Mouse (Mus musculus): ENCODE results near the gene Ankrd52.
A peak's percentile ranks its signal among the peaks of the same experiment; 100 is the strongest.
"Not testable (repeated sequence)": the region's sequence is repeated elsewhere in the genome, so short reads cannot be mapped to it uniquely, and the experiment has no call there.

Gene Ankrd52

DNA sequence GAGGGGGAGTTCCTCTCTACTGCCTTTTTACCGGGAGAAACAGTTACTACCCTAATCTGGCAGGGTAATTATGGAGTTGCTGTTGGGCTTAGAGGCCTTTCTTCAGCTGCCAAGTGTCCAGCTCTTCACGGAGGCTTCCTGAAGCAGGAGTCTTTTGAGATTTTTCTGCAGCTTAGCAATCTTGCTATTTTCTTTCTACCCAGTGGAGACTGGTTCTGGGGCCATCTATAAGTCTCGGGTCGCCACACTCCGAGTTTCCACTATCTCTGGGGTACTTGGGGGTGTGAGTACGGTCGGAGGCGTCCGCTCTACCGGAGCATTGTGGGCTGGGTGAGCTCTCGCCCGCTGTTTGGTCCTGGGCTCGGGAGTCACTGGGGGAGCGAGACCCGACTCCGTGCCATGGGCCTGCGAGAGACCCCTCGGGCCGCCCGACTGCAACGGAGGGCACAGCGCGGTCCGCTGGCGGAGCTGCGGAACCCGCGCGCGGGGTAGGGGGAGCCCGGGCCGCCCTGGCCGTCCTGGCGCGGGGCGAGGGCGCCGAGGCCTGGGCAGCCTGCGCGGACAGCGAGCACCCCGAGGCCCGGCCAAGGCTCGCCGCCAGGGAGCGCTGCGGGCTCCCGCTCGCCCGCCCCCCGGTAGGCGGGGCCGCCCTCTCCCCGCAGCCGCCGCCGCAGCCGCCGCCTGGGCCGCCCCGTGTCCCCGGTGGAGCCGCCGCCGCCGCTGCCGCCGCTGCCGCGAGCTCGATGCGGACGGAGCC lies at the start of gene Ankrd52:
Gene Ankrd52 (plus strand): TSS at position 661 of the 757 bp plus-strand sequence.
- peak; percentile 94 to 95 for DNase-seq

DNA sequence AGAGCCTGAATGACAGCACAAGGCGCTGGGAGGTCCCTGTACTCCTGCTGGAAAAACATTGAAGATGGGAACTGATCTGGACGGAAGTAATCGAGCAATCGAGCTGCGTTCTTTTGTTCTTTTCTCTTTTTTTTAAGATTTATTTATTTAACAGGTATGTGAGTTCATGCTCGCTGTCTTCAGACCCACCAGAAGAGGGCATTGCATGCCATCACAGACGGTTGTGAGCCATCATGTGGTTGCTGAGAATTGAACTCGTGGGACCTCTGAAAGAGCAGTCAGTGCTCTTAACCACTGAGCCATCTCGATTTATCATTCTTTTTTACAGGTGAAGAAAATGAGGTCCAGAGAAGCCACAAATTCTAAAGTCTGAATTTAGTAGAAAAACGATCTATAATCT lies 49.3 kb upstream of the Ankrd52 start:
- no peak for DNase-seq

DNA sequence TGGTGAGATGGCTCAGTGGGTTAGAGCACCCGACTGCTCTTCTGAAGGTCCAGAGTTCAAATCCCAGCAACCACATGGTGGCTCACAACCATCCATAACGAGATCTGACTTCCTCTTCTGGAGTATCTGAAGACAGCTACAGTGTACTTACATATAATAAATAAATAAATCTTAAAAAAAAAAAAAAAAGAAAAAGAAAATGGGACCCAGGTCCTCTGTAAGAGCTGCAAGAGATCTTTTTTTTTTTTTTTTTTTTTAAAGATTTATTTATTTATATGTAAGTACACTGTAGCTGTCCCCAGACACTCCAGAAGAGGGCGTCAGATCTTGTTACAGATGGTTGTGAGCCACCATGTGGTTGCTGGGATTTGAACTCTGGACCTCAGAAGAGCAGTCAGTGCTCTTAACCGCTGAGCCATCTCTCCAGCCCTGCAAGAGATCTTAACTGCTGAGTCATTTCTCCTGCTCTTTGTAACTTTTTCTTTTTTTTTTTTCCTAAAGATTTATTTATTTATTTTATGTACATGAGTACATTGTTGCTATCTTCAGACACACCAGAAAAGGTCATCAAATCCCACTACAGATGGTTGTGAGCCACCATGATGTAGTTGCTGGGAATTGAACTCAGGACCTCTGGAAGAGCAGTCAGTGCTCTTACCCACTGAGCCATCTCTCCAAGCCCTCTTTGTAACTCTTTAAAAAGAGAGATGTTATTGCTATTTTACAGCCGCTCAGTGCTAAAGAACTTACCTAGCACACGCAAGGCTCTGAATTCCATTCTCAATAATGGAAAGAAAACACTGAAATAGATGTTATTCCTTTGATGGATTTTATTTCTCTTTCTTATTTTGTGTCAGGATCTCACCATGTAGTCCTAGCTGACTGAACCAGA lies 44.3 kb upstream of the Ankrd52 start:
- DNase-seq, result not testable (repeated sequence)

DNA sequence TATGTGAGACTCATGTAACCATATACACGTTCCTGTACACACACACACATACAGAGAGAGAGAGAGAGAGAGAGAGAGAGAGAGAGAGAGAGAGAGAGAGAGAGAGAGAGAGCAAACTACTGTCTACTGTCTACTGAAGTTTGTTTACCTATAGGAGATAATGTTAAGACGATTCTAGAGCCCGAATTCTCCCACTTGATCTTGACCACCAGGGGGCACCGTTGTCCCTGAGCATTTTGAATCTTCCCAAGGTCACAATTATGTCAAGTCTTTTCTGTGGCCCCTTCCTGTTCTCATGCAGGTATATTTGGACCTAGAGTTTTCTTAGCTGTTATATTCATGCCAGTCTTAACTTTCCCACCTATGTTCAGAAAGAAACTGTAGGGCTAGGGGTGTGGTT lies 41.3 kb upstream of the Ankrd52 start:
- peak; percentile 79 to 89 for DNase-seq

DNA sequence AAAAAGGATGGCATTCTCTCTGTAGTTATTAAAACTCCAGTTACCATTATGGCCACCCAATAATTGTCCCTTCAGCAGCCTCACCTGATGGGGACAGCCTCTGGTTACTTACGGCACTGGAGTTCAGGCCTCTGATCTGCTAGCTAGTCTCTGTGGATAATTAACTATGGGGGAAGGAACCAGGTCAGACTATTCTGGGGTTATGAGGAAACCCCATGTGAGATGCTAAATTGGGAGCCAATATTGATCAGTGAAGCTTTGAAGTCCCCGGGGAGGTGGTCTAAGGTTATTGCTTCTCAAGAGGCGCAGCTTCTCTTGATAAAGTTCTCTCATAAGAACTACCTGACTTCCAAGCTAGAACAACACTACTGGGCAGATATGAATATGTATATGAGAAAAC lies 40.7 kb upstream of the Ankrd52 start:
- DNase-seq, result no peak

DNA sequence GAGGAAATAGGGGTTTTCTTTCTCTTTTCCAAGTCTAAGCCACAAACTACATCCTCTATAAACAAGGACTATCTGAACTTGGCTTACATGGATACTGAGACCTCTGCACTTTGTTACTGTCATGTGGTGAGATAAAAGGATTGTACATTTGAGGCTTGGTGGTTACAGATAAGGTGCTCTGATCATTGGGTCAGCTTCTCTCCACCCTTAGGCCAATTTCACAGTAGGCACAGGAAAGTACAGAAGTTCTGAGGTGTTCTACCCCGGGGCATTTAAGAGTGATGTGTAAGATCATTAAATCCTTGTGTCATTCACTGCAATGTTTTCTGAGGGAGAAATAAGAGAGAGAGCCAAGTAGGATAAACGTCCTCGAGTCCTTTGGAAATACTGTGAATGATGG lies 40.3 kb upstream of the Ankrd52 start:
- no peak for DNase-seq

DNA sequence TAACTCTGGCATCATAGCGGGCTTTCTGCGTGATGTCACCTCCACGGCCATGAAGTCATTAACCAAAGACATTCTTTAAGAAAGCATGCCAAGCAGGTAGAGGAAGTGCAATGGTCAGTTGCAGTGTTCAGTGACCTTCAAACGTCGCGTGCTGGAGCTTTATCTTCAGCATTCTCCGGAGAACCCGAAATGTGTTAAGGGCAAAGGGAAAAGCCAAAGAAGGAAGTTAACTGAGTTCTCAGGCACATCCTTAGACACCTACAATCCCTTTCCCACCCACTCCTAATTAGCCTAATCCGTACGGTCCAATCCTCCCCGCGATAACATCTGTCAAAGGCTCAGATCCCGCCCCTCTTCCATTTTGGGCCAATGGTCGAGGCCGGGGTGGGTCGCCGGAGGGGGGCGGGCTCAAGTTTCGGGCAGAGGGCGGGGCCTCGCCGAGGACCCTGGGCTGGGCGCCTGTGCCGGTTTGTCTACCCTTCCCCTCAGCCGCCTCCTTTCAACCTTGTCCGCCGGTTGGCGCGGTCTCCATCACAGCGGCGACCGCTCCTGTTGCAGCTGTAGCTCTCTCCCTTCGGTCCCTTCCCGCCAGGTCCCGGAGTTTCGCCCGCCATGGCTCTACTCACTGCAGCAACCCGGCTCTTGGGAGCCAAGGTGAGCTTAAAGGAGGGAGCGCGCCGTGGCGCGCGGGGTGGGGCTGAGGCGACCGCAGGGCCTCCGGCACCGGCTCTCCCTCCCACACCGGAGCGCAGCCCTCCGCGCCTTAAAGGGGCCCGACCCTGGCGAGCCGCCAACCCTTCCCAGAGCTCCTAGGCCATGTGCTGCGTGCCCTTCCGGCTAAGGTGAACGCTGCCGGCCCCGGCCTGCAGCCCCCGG lies 39.4 kb upstream of the Ankrd52 start, which contains the start of gene Cs:
Gene Cs (plus strand): TSS at position 429 of the 876 bp plus-strand sequence.
- peak; percentile 97 to 98 for DNase-seq

DNA sequence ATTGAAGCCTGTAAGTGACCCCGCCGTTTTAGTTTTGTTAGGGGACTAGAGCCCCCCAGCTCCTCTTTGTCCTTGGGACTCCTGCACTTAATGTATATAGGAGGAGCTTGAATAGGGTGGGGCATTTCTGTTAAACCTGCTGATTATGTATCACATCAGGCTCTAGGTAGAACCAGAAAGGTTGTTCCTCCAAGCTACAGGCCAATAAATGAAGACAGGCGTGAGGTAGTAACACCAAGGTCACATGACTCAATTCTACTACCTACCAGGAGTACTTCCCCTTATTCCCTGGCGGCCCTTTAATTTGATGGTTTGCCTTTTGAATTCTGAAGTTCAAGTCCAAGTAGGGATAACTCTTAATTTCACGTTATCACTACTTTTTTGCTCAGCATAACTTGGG lies 38.5 kb upstream of the Ankrd52 start:
- no peak for DNase-seq

DNA sequence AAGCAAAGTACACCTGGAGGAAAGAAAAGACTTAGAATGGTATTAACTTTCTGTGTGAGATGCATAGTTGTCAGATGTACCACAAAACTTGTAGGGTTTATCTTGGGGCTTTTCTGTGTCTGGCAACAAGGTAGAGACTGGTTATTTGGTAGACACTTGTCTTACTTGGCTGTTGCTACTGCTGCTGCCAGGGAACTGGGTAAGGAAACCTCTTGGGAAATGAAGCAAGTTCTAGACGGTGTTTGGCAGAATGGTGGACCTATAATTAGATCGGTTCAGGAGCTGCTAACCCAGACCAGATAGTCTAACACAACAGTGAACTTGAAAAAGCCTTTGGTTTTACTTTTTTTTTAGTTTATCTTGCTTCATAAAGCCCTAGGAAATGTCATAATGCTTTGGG lies 38.0 kb upstream of the Ankrd52 start:
- no peak for DNase-seq

DNA sequence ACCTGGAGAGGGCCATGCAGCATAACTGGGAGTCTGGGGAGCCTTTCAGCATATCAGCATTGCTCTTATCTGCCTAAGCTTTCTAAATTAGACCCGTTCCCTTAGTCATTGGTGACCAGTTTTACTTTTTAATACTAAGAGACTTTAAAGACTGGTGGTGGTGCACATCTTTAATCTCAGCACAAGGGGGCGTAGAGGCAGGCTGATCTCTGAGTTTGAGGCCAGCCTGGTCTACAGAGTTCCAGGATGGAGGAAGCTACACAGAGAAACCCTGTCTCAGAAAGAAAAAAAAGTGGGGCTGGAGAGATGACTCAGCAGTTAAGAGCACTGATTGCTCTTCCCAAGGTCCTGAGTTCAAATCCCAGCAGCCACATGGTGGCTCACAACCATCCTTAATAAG lies 36.7 kb upstream of the Ankrd52 start:
- DNase-seq, result no peak

DNA sequence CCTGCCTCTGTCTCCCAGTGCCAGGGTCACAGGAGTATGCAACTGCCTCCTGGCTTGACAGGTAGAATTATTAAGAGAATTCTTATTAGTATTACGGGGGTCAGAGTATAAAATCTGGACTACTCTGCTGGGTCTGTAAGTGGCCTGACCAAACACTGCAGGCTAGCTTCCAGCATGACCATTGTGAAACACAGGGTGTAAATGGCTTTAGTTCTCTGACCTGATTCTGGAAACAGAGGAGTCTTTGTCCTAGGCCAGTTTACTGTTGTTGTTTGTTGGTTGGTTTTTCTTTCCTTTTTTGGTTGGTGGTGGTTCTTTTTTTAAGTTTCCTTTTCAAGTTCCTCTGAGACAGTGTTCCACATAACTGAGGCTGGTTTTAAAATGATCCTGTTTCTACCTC lies 33.5 kb upstream of the Ankrd52 start:
- no peak for DNase-seq

DNA sequence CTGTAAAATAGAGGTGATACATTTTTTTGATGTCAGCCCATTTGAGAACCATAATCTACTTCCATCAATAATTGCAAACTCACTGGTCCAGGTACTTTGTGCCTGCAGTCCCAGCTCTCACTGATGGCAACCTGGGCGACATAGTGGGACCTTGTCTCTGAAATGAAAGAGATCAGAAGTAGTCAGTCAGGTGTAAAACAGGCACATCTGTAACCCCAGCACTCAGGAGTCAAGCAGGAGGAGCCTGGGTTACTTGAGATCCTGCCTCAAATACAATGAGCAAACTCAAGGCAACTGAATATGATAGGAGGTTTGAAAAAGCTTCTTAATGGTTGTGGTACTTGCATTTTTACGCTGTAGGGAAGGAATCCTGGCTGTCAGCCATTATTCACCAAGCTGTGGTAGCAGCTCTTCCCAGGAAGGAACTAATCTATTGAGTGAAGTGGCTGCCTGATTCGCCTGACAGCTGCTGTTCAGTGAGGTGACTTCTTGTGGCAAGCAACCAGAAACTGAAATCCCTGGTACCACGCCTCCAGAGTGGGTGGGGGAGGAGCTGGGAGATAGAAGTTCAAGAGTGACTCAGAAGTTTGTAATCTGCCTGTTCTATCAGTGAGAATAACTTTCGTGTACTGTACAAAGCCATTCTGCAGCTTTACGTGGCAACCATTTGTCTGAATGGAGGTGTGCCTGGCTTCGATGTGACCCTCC lies 32.2 kb upstream of the Ankrd52 start:
- peak; percentile 19 to 36 for DNase-seq

DNA sequence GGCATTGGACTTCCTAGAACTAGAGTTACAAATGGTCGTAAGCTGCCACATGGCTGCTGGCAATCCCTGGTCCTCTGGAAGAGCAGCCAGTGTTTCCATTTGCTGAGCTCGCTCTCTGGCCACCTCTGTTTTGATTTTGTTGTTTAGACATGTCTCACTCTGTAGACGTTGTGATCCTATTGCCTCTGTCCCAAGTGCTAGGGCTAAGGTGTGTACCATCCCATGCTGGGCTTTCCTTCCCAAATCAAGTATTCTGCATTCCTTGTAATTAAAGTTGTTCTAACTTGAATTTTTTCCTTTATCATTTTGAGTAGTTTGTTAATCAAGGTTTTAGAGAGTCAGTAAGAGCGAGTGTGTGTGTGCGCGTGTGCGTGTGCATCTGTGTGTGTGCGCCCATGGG lies 29.4 kb upstream of the Ankrd52 start:
- DNase-seq, result no peak

DNA sequence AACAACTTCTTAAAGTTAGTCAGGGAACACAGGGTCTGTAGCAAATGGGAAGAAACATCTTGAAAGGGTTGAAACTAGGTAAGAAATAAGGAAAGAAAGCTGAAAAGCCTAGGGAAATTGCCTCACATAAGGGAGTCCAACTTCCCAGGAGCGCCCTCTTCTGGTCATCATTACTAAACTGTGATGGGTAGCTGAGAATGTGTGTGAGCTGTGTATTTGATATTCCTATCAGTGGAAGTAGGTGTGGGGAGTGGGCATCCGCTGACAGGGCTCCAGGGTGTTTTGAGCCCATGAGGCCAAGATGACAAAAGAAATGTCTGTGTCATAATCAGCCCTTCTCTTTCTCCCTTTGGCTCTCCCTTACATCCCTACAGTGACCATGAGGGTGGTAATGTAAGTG lies 18.1 kb upstream of the Ankrd52 start:
- DNase-seq, result peak in 1 of 2 experiments; percentile 74

DNA sequence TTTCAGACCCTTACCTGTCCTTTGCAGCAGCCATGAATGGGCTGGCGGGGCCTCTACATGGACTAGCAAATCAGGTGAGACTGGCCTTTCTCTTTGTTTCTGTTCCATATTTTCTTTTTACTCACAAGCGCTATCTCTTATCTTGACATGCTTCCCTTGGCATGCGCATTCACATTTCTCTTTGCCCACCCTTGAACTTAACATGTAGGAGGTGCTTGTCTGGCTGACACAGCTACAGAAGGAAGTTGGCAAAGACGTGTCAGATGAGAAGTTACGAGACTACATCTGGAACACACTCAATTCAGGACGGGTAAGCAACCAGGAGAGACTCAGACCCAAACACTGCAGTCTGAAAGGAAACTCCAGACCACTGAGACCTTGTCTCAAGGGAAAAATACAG lies 17.7 kb upstream of the Ankrd52 start:
- DNase-seq, result no peak

DNA sequence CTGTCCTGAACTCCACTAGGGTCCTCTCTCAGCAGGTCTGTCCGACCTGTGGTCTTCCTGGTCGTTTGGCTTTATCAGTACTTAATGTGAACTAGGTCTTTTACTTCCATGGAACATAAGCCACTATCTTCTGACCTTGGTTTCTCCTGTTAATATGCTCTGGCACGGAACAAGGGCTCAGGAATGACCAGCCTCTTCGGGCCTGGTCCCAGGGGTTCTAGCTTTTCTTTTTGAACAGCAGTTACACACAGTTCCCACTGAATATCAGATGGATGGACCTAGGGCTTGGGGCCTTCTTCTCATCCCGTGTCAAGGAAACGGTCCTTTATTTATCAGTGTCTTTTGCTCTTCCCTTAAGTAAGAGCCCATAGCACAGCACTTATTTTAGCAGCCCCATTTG lies 15.1 kb upstream of the Ankrd52 start:
- no peak for DNase-seq

DNA sequence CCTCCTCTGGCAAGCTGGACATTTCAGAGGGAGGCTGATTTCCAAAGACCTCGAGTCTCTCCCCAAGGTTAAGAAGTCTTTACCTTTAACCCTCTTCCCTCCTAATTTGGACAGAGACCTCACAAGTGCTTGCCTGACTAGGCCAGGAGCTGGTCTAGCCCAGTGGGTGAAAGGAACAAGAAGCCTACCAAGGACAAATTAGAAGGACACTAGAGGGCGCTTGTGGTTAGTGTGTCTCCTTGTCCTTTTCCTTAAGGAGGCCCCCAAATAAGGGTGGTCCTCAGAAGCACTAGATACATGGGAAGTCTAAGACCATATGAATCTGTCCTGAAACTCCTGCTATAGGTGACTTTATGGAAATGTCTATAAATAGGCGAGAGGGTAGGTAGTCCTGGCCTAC lies 14.3 kb upstream of the Ankrd52 start:
- peak in 1 of 2 experiments; percentile 57 for DNase-seq

DNA sequence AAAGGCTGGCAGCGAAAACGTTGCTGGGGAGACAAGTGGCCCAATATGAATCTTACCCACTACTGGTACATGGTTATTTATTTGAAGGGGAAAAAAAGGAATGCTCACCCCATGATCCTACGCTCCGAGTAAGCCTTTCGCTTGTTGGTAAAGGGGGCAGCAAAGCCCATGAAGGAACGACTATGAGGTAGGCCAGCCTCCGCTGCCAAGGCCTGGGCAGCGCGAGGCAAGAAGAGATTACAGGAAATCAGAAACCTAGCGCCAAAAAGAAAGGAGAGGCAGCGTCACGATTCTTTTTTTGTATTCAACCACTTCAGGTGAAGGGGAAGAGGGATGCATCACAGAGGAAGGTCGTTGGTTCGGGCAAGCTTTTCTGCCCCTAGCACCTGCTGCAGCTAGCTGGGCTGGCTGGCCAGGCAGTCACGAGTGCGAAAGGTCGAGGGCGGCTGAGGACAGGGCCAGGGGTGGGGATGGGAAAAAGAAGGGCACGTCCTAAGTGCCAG lies 9.0 kb upstream of the Ankrd52 start:
- DNase-seq, result no peak

DNA sequence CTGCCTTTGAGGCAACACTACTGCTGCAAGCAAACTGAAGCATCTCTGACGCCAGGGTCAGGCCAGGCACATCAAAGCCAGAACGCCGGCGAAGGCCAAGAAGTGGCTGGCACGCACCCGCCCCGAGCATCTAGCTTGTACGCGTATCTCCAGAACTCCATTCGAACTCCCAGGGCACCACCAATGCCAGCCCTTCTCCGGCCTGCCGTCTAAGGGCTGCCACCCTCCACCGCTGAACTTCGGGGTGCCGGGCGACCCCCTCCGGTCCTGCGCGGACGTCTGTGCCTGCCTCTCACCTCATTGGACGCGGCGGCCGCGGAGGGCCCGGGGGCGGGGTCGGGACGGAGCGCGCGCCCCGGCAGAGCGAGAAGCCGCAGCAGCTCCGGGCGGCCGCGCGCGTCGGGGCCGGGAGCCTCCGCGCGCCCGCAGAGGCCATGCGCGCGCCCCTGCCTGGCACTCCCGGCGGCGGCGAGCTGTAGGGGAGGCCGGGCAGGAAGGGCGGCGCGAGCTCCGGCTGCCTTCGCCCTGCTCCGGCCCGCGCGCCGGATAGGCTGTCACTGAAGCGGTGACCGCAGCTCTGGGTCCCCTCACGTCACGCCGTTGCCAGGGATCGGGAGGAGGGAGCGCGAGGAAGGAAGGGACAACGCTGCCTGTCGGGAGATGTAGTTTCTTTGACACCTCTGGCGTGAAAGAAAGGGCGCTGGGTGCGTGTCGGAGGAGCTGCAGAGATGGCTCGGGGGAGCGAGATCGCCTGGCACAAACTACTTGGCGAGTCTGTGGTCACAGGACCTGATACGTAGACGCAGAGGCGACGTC lies 8.3 kb upstream of the Ankrd52 start, which contains the start of gene Coq10a:
Gene Coq10a (minus strand): TSS at position 596 of the 816 bp plus-strand sequence.
- DNase-seq, result peak; percentile 95 to 96

DNA sequence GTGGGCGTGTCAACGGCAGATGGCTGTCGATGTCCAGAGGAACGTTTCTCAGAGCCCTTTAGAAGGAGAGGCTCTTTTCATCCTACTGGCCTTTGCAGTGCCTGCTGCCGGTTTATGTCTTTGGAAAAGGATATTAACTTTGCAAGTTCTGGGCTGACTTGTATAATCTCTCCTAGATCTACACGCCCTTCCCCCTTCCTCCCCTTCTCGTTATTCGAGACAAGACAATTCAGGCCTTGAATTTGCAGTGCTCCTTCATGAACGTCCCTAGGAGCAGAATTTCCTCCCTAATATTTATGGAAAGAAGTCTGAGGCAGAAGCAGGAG lies 7.7 kb upstream of the Ankrd52 start:
- DNase-seq, result no peak

DNA sequence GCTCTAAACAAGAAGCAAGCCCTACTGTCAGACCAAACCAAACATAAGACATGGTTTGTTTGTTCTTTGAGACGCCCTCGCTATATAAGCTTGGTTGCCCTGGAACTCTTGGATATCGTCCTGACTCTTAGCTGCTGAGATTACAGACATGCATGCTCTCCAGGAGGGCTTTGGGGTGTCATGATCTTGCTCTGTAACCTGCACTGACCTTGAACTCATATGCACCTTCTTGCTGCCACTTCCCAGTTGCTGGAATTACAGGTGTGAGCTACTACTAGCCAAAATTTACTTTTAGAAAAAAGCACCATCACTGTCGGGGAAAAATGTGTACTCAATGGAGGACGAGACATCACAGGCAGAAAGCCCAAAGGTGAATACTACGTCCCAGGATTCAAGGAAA lies 7.3 kb upstream of the Ankrd52 start:
- no peak for DNase-seq

Measured in cerebellum, postnatal 25 days (tissue).